Mouse (Mus musculus) CH12F3 (cell line): ENCODE measurements around the gene Adm.
"Not testable (repeated sequence)": the region's sequence is repeated elsewhere in the genome, so short reads cannot be mapped to it uniquely, and the experiment has no call there.

ENCODE experiments used
- in situ Hi-C: fragments of 300-500 bp; cut with MboI; formaldehyde crosslinking; loops from 2 replicates; pipeline ENCODE4 v1.14.3; 2020; ENCODE audit warnings: low sequenced_read_pairs

The Adm gene

GRCm38 (mm10) chr7:110628611-110629354 is 1.3 kb downstream of the Adm start:
- in situ Hi-C loops: loop anchor here (5.0 kb wide), 2 partner anchors 341 to 461 kb away; no protein-coding TSS in a partner anchor

- in situ Hi-C loops: loop anchor here (5.0 kb wide), 2 partner anchors 343 to 463 kb away; no protein-coding TSS in a partner anchor
These were observed 2.6 kb downstream of the Adm start for GRCm38 (mm10) chr7:110629892-110630666.

- in situ Hi-C loops: no loop called here
These were observed 3.9 kb downstream of the Adm start for GRCm38 (mm10) chr7:110631136-110631888.

DNA sequence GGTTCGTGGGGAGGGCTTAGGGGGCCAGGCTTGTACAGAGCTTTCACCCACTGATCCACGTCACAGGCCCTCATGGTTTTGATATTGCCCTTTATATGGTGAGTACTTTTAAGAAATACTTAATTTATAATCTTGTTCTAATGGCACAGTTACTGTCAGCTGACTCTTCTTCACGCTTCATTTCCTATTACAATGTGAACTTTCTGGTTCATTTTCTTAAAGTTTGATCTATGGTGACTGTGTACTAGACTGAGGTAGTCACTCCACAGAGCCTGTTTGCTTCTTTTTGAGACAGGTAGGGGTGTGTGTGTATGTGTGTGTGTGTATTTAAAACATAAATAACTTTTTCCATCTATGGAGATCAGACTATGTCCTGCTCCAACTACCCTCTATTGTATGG is 8.5 kb downstream of the Adm start:
- in situ Hi-C loops: no loop called here

DNA sequence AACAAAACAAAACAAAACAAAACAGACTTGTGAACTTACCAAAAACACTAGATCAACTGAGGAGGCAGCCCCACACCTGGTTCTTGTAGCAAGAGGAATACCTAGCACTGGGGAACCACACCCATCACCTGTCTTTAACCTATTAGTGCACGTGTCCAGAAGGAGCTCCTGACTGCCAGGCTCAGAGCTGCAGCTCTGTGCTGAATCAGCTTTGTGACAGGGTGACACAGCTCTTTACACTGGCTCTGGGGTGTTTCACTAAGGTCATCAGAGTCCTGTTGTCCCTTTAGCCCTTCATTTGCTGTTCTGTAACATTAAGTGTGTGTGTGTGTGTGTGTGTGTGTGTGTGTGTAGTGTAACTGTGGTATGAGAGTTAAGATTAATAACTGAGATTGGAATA is 9.1 kb downstream of the Adm start:
- in situ Hi-C loops: no loop called here

- in situ Hi-C loops: no loop called here
These were observed 11.0 kb downstream of the Adm start for GRCm38 (mm10) chr7:110638305-110639110.

- in situ Hi-C loops: no loop called here
These were observed 11.9 kb downstream of the Adm start for GRCm38 (mm10) chr7:110639291-110639915.

GRCm38 (mm10) chr7:110639958-110640357 is 12.5 kb downstream of the Adm start:
- in situ Hi-C loops: not testable (repeated sequence)

DNA sequence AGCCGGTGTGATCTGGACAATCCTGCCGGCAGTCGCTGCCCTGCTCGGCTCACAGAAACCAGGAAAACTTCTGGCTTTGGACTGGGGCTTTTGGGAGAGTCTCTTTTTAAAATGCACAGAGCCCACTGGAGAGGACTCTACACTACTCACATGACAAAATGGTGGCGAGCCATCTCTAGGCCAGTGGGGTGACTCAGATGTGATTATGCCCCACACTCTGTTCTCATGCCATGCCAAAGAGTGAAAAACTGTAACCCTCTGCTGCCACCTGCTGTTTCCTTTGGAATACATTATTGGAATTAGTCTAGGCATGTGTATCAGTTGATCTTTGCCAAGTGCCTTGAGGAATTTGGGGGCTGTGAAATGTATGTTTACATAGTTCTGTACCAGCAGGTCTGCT is 17.9 kb downstream of the Adm start:
- in situ Hi-C loops: no loop called here

- in situ Hi-C loops: no loop called here
These were observed 18.4 kb downstream of the Adm start for GRCm38 (mm10) chr7:110645859-110646258.

GRCm38 (mm10) chr7:110646611-110647407 is 19.3 kb downstream of the Adm start:
- in situ Hi-C loops: no loop called here

GRCm38 (mm10) chr7:110647559-110648454 is 20.3 kb downstream of the Adm start:
- in situ Hi-C loops: no loop called here

- in situ Hi-C loops: no loop called here
These were observed 21.1 kb downstream of the Adm start for GRCm38 (mm10) chr7:110648455-110649085.

- in situ Hi-C loops: no loop called here
These were observed 21.9 kb downstream of the Adm start for GRCm38 (mm10) chr7:110649133-110649987.

- in situ Hi-C loops: no loop called here
These were observed 23.0 kb downstream of the Adm start for GRCm38 (mm10) chr7:110650491-110650890.

GRCm38 (mm10) chr7:110651091-110651490 is 23.6 kb downstream of the Adm start:
- in situ Hi-C loops: no loop called here

GRCm38 (mm10) chr7:110655230-110655629 is 27.8 kb downstream of the Adm start:
- in situ Hi-C loops: no loop called here
